Mouse (Mus musculus): ENCODE data around the gene Gria3. TPM values are rescaled to one million over a fixed set of nuclear protein-coding genes. Genes with fewer than 3 reads are reported as not detected.

The Gria3 gene
- total RNA-seq, 2 experiments from 2014 or later, result 24.3 to 25.8 TPM

DNA sequence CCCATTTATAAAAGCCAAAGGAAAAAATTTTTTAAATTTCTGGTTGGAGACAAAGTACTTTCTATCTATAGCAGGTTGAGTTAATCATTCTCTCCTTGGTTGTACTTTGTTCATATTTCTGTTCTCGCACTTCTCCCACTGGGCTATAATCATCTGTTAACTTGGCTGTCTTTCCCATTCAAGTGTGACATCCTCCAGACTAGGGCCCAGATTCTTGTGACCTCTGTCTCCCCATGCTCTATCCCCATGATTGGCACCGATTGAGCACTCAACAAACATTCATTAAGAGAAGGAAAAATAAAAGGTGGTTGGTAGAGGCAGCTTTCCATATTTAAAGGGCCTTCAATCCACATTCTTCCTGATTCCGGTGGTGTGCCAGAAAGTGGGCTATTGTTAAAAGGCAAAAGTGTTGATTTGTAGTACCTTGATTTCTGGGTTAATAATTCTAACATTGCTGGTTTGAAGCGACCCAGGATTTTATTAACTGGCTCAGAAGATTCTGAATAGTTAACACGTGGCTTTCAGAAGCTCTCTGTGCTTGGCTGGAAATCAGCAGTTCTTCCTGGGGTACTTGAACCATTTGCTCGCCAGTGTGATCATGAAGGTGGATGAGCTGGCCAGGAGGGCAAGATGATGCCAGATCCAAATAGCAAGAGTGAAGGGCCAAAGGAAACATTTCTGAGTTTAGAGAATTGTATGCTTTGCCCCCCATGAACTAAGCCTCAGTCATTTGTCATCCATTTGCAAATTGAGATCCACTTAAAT is 161.8 kb downstream of the Gria3 start:
- DNase-seq (ENCODE audit: low spot score in 2 of 2), result no peak

GRCm38 (mm10) chrX:41564898-41565297 is 164.2 kb downstream of the Gria3 start:
- DNase-seq (ENCODE audit: low spot score in 2 of 2), result no peak

DNA sequence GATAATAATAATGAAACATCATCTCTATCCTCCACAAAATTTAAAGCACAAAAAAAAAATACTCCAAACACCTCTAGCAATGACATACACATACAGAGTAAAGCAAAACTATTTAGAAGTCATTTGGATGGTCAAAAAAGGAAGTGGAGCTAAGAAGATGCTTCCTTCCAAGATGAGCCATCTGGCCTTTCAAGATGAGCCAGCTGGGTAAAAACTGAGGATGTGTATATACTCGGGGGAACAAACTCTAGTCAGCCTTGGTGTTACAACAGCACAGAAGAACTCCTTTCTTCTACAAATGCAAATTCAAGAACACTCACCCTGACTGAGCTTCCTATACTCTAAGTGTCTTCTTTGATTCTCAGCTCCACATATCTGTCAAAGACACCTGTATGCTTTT is 172.4 kb downstream of the Gria3 start:
- no peak for DNase-seq (ENCODE audit: low spot score in 2 of 2)

DNA sequence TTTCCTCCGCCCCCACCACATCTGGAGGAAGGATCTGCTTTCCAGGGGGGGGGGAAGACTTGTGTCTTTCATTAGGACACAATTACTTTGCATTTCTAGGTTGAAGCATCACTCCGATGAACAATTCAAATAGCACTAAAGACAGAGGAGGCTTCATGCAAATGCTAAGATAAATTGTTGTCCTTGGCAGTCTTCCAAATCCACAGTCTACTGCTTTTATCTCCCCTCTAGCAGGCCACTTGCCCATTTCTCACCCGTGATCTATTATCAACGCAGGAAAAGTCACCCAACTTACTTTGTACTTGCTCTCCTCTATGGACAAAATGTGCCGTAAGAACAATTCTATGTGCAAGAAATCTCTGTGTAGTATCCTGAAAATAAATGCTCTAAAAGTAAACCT is 178.1 kb downstream of the Gria3 start:
- no peak for DNase-seq (ENCODE audit: low spot score in 2 of 2)

DNA sequence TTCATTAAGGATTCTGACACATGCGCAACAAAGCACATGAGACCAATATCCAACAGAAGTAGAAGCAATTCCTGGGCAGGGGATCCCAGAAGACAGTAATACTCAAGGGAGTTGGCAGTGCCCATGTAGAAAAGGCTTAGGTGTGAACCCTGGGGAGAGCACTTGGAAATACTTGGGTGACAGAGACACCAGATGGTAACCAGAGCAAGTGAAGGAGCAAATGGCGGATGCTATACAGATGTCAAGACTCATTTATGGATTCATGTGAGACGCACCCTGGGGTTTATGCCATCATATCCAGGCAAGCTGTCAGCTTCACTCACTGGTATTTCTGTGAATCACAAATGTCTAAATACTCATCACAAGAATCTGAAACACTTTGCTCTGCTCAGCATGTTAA is 187.0 kb downstream of the Gria3 start:
- no peak for DNase-seq (ENCODE audit: low spot score in 2 of 2)

GRCm38 (mm10) chrX:41607181-41607580 is 206.5 kb downstream of the Gria3 start:
- no peak for DNase-seq (ENCODE audit: low spot score in 2 of 2)

GRCm38 (mm10) chrX:41614920-41615319 is 214.3 kb downstream of the Gria3 start:
- no peak for DNase-seq (ENCODE audit: low spot score in 2 of 2)

- DNase-seq (ENCODE audit: low spot score in 2 of 2), result no peak
Observed at GRCm38 (mm10) chrX:41616928-41617327, 216.3 kb downstream of the Gria3 start.

DNA sequence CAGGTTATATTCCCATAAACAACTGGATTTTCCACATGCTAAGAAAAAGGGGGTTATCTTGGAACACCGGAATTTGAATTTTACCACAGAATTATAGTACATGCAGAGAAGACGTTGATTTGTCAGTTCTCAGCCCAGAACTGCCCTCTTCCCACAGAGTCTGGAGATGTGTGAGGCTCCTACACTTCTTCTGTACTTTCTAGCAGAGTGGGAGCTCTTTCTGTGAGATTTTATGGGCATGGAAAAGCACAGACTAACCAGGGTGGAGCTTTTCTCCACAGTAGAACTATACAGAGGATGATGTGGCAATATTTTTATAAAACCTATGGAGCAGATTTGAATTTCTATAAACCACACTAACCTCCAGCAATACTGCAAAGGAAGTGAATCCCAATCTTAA is 217.7 kb downstream of the Gria3 start:
- no peak for DNase-seq (ENCODE audit: low spot score in 2 of 2)

- no peak for DNase-seq (ENCODE audit: low spot score in 2 of 2)
Observed at GRCm38 (mm10) chrX:41633576-41633975, 232.9 kb downstream of the Gria3 start.

GRCm38 (mm10) chrX:41644954-41645353 is 244.3 kb downstream of the Gria3 start:
- no peak for DNase-seq (ENCODE audit: low spot score in 2 of 2)

GRCm38 (mm10) chrX:41657791-41658190 is 257.1 kb downstream of the Gria3 start:
- DNase-seq (ENCODE audit: low spot score in 2 of 2), result no peak

DNA sequence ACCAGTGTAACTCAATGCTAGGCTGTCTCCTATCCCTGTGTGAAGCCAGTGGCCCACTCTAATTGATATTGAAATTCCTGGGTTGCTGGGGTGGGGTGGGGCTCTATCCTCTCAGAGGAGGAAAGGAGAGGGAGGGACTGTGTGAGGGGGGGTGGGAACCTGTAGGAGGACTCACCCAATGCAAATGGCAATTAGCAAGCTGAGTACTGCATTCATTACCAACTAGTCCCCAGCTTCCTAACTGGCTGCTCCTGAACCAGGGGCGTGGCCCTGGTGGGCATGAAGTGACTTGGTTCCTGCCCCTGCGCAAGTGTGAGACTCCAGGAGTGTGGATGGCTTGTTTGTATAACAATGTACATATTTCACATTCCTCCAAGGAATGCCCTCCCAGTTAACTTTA is 288.2 kb downstream of the Gria3 start:
- no peak for DNase-seq (ENCODE audit: low spot score in 2 of 2)

DNA sequence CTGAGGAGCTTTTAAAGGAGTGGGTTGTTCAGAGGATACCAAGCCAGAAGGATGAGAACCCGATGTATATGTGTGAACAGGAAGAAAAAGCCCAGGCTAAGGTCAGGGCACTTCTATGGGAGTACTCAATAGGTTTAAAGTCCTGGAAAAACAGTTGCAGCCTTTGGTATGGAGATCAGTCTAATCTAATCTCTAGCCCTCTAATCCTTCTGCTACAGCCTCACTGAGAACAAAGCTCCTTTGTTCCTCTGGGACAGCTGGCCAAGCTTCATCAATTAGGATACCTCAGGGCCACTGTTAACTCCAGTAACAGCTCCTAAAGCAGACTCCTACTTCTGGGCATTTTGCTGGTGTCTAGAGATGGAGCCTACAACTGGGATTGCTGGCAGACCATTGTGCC is 291.4 kb downstream of the Gria3 start:
- no peak for DNase-seq (ENCODE audit: low spot score in 2 of 2)

Small RNA genes lying within 50 kb of the gene (microRNA-seq; reads per million reads assigned to microRNA genes)
- gene Gm22413, result not detected
